Mouse (Mus musculus) spleen, adult 2 months (tissue): ENCODE data around the gene Olfr1015. TPM values are rescaled to one million over a fixed set of nuclear protein-coding genes. Genes with fewer than 3 reads are reported as not detected.

ENCODE experiments used
- DNase-seq, 2 experiments: peaks; one replicate each; pipeline versions ENCODE4 v3.0.0 to v3.0.0-alpha.2; 2012 to 2021; ENCODE audit warnings: low spot score in 2 of 2, low read depth in 1 of 2
- H3K27ac ChIP-seq: fragments of 200-500 bp; 2 replicates; pipeline ENCODE4 v1.5.1; 2012; ENCODE audit warnings: low read length, inconsistent platforms; ENCODE audit not compliant: insufficient read depth
- H3K27me3 ChIP-seq: fragments of 200-500 bp; 2 replicates; pipeline ENCODE4 v1.6.1; 2012; ENCODE audit warnings: mild to moderate bottlenecking, moderate library complexity, low read length, inconsistent platforms; ENCODE audit not compliant: control insufficient read depth, insufficient read depth
- H3K36me3 ChIP-seq: fragments of 200-500 bp; 2 replicates; pipeline ENCODE4 v1.6.1; 2012; ENCODE audit warnings: mild to moderate bottlenecking, low read length, inconsistent platforms; ENCODE audit not compliant: control insufficient read depth, insufficient read depth
- H3K4me1 ChIP-seq: fragments of 200-500 bp; 2 replicates; pipeline ENCODE4 v1.6.1; 2011; ENCODE audit warnings: inconsistent platforms; ENCODE audit not compliant: control insufficient read depth, insufficient read depth, insufficient read length
- H3K4me3 ChIP-seq: fragments of 200-500 bp; 2 replicates; pipeline ENCODE4 v1.5.1; 2011; ENCODE audit warnings: mild to moderate bottlenecking, inconsistent platforms; ENCODE audit not compliant: insufficient read depth, insufficient read length; ENCODE audit errors: extremely low read depth
- CTCF ChIP-seq: fragments of 200-500 bp; IDR thresholded peaks from 2 replicates; pipeline ENCODE4 v1.5.1; 2011; ENCODE audit warnings: mild to moderate bottlenecking, inconsistent platforms; ENCODE audit not compliant: insufficient read depth, insufficient read length, insufficient replicate concordance; ENCODE audit errors: extremely low read depth
- POLR2A ChIP-seq: fragments of 200-500 bp; IDR thresholded peaks from 2 replicates; pipeline ENCODE4 v1.6.1; 2011; ENCODE audit warnings: low read depth, low read length, inconsistent platforms
- WGBS: fragments of 180-500 bp; shearing (Covaris S2); methylation state at CpG from one replicate; pipeline ENCODE4 v1.1.7; 2018; 5-methylcytosine and 5-hydroxymethylcytosine counted together
- polyA plus RNA-seq: library from polyadenylated mRNA; depleted of rRNA; stranded (reverse); fragments of >200 nt; gene quantifications from 2 replicates; pipeline ENCODE4 v1.2.3, GENCODE M21; 2012; rRNA removed

The Olfr1015 gene
- not detected in 2 replicates for polyA plus RNA-seq

- no peak for DNase-seq
- no peak for TF ChIP-seq POLR2A
- TF ChIP-seq CTCF = no peak
- no peaks in the 10 kb centered on the region for H3K27me3 ChIP-seq
- H3K4me1 ChIP-seq = no peaks in the 10 kb centered on the region
- H3K27ac ChIP-seq = no peak within 1 kb of the TSS
- no peaks in the 10 kb centered on the region for H3K36me3 ChIP-seq
- no peak within 1 kb of the TSS for H3K4me3 ChIP-seq
These were observed at the start of gene Olfr1015 for GRCm38 (mm10) chr2:85781717-85782116. Gene Olfr1015 (plus strand): TSS chr2:85782017.

- no peak overlapping the region for H3K4me3 ChIP-seq
- WGBS = 80% methylated on average over 4 of the region's 4 CpGs
- H3K4me1 ChIP-seq = no peaks in the 10 kb centered on the region
- no peaks in the 10 kb centered on the region for H3K27me3 ChIP-seq
- no peak for TF ChIP-seq POLR2A
- TF ChIP-seq CTCF = no peak
- no peak overlapping the region for H3K27ac ChIP-seq
- no peaks in the 10 kb centered on the region for H3K36me3 ChIP-seq
- DNase-seq = no peak
These were observed 28.0 kb upstream of the Olfr1015 start for GRCm38 (mm10) chr2:85753822-85754221.

GRCm38 (mm10) chr2:85762666-85763065 is 19.2 kb upstream of the Olfr1015 start, which contains the start of gene Olfr1012:
Gene Olfr1012 (minus strand): TSS chr2:85762766.
- H3K36me3 ChIP-seq = no peaks in the 10 kb centered on the region
- no peak for DNase-seq
- no peaks in the 10 kb centered on the region for H3K4me1 ChIP-seq
- no peak within 1 kb of the TSS for H3K4me3 ChIP-seq
- H3K27ac ChIP-seq = no peak within 1 kb of the TSS
- H3K27me3 ChIP-seq = no peaks in the 10 kb centered on the region
- 75% methylated on average over 1 of the region's 1 CpGs for WGBS
- TF ChIP-seq POLR2A (no peak), CTCF (no peak)

GRCm38 (mm10) chr2:85766798-85767197 is 15.0 kb upstream of the Olfr1015 start, which contains the start of gene Olfr1013:
Gene Olfr1013 (plus strand): TSS chr2:85767098.
- no peak within 1 kb of the TSS for H3K4me3 ChIP-seq
- H3K27ac ChIP-seq = no peak within 1 kb of the TSS
- TF ChIP-seq POLR2A = no peak
- no peak for TF ChIP-seq CTCF
- no peak for DNase-seq
- no peaks in the 10 kb centered on the region for H3K4me1 ChIP-seq
- H3K27me3 ChIP-seq = no peaks in the 10 kb centered on the region
- H3K36me3 ChIP-seq = no peaks in the 10 kb centered on the region

GRCm38 (mm10) chr2:85772413-85772812 is 9.4 kb upstream of the Olfr1015 start, which contains the start of gene Olfr1014:
Gene Olfr1014 (plus strand): TSS chr2:85772713.
- Histone ChIP-seq H3K27ac (no peak within 1 kb of the TSS), H3K36me3 (no peaks in the 10 kb centered on the region), H3K4me3 (no peak within 1 kb of the TSS), H3K4me1 (no peaks in the 10 kb centered on the region), H3K27me3 (no peaks in the 10 kb centered on the region)
- TF ChIP-seq POLR2A (no peak), CTCF (no peak)
- DNase-seq = no peak

- TF ChIP-seq CTCF (no peak), POLR2A (no peak)
- DNase-seq = no peak
- H3K4me3 ChIP-seq = no peak overlapping the region
- 71% methylated on average over 2 of the region's 2 CpGs for WGBS
- no peaks in the 10 kb centered on the region for H3K27me3 ChIP-seq
- no peaks in the 10 kb centered on the region for H3K36me3 ChIP-seq
- H3K4me1 ChIP-seq = no peaks in the 10 kb centered on the region
- H3K27ac ChIP-seq = no peak overlapping the region
These were observed 10.5 kb downstream of the Olfr1015 start for GRCm38 (mm10) chr2:85792331-85792730.

- Histone ChIP-seq H3K4me1 (no peaks in the 10 kb centered on the region), H3K4me3 (no peak within 1 kb of the TSS), H3K36me3 (no peaks in the 10 kb centered on the region), H3K27me3 (no peaks in the 10 kb centered on the region), H3K27ac (no peak within 1 kb of the TSS)
- TF ChIP-seq CTCF = no peak
- no peak for TF ChIP-seq POLR2A
- DNase-seq = no peak
- 88% methylated on average over 2 of the region's 2 CpGs for whole genome bisulfite sequencing
These were observed 20.6 kb downstream of the Olfr1015 start, which contains the start of gene Olfr1016 for GRCm38 (mm10) chr2:85802444-85802843. Gene Olfr1016 (minus strand): TSS chr2:85802544.
